Mouse (Mus musculus): ENCODE measurements around the gene Hist2h2ac.
"Not testable (repeated sequence)": the region's sequence is repeated elsewhere in the genome, so short reads cannot be mapped to it uniquely, and the experiment has no call there.

Gene Hist2h2ac

GRCm38 (mm10) chr3:96249034-96249345, 28.3 kb upstream of the Hist2h2ac start:
- no peak for DNase-seq (ENCODE audit: low spot score in 2 of 2)

GRCm38 (mm10) chr3:96248141-96249033, 27.7 kb upstream of the Hist2h2ac start:
- DNase-seq (ENCODE audit: low spot score in 2 of 2): no peak

GRCm38 (mm10) chr3:96247356-96248140, 26.9 kb upstream of the Hist2h2ac start:
- DNase-seq (ENCODE audit: low spot score in 2 of 2): no peak

GRCm38 (mm10) chr3:96246427-96246856, 25.8 kb upstream of the Hist2h2ac start, which contains the start of gene Hist2h3c1:
TSS of gene Hist2h3c1 (plus strand) at chr3:96246685.
- not testable (repeated sequence) for DNase-seq (ENCODE audit: low spot score in 2 of 2)

- DNase-seq (ENCODE audit: low spot score in 2 of 2): not testable (repeated sequence)
Measured at GRCm38 (mm10) chr3:96246018-96246417, 25.3 kb upstream of the Hist2h2ac start.

GRCm38 (mm10) chr3:96245003-96245886, 24.6 kb upstream of the Hist2h2ac start, which contains the start of gene Hist2h2aa1:
TSS of gene Hist2h2aa1 (plus strand) at chr3:96245497.
- peak; percentile 76 to 90 for DNase-seq (ENCODE audit: low spot score in 2 of 2)

- DNase-seq (ENCODE audit: low spot score in 2 of 2): no peak
Measured at GRCm38 (mm10) chr3:96243921-96244572, 23.4 kb upstream of the Hist2h2ac start.

GRCm38 (mm10) chr3:96240799-96241197, 20.1 kb upstream of the Hist2h2ac start:
- no peak for DNase-seq (ENCODE audit: low spot score in 2 of 2)

- DNase-seq (ENCODE audit: low spot score in 2 of 2): peak; percentile 89 to 98
Measured at GRCm38 (mm10) chr3:96239949-96240798, 19.5 kb upstream of the Hist2h2ac start, which contains the start of gene Hist2h2aa2. TSS of gene Hist2h2aa2 (minus strand) at chr3:96240276.

- not testable (repeated sequence) for DNase-seq (ENCODE audit: low spot score in 2 of 2)
Measured at GRCm38 (mm10) chr3:96238954-96239793, 18.5 kb upstream of the Hist2h2ac start, which contains the start of gene Hist2h3c2. TSS of gene Hist2h3c2 (minus strand) at chr3:96239127.

- DNase-seq (ENCODE audit: low spot score in 2 of 2): no peak
Measured at GRCm38 (mm10) chr3:96237904-96238511, 17.3 kb upstream of the Hist2h2ac start.

- DNase-seq (ENCODE audit: low spot score in 2 of 2): no peak
Measured at GRCm38 (mm10) chr3:96237335-96237903, 16.7 kb upstream of the Hist2h2ac start.

- no peak for DNase-seq (ENCODE audit: low spot score in 2 of 2)
Measured at GRCm38 (mm10) chr3:96236834-96237334, 16.2 kb upstream of the Hist2h2ac start.

- no peak for DNase-seq (ENCODE audit: low spot score in 2 of 2)
Measured at GRCm38 (mm10) chr3:96235836-96236235, 15.2 kb upstream of the Hist2h2ac start.

GRCm38 (mm10) chr3:96234914-96235313, 14.2 kb upstream of the Hist2h2ac start:
- DNase-seq (ENCODE audit: low spot score in 2 of 2): no peak

- DNase-seq (ENCODE audit: low spot score in 2 of 2): no peak
Measured at GRCm38 (mm10) chr3:96231758-96232120, 11.1 kb upstream of the Hist2h2ac start.

GRCm38 (mm10) chr3:96230910-96231757, 10.5 kb upstream of the Hist2h2ac start:
- DNase-seq (ENCODE audit: low spot score in 2 of 2): no peak
